Mouse (Mus musculus): ENCODE measurements around the gene Masp1. TPM values are rescaled to one million over a fixed set of nuclear protein-coding genes. Genes with fewer than 3 reads are reported as not detected.

Masp1 gene
- polyA plus RNA-seq, 1 experiment: 0.12 TPM

DNA sequence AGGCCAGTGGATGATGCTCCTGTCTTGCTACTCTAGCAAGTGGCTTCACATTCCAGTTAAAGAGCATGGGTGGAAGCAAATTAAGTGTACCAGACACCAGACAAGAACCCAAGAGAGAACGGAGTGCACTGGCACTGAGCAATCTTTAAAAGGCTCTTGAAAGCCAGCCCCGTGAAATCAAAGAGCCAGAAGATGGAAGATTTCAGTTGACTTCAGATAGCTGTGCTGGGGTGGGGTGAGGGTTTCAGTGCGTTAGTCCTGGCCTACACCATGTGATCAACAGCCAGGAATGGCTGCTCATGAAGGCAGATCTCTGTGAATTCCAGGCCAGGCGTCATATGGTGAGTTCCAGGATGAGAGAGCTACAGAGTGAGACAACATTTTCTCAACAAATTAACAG, 17.3 kb downstream of the Masp1 start:
- TF ChIP-seq POLR2A (IDR thresholded peaks at IDR 0.05; ENCODE audit: low read depth, low read length): no peak
- TF ChIP-seq CTCF (IDR thresholded peaks at IDR 0.05; ENCODE audit: extremely low read depth, insufficient read depth, insufficient read length, insufficient replicate concordance): no peak
- no peaks in the 10 kb centered on the region for H3K27me3 ChIP-seq (ENCODE audit: control insufficient read depth, insufficient read depth, low read length)
- 79% methylated on average over 4 of the region's 4 CpGs for WGBS
- H3K4me3 ChIP-seq (ENCODE audit: extremely low read depth, insufficient read depth, insufficient read length): no peak overlapping the region
- no peaks in the 10 kb centered on the region for H3K36me3 ChIP-seq (ENCODE audit: control insufficient read depth, insufficient read depth, low read length)
- H3K27ac ChIP-seq (ENCODE audit: insufficient read depth, low read length): no peak overlapping the region
- no peak for DNase-seq (ENCODE audit: low read depth in 1 of 2, low spot score in 2 of 2)
- no peaks in the 10 kb centered on the region; the same call in 1 of the 2 replicates for H3K4me1 ChIP-seq (ENCODE audit: control insufficient read depth, insufficient read depth, insufficient read length)

DNA sequence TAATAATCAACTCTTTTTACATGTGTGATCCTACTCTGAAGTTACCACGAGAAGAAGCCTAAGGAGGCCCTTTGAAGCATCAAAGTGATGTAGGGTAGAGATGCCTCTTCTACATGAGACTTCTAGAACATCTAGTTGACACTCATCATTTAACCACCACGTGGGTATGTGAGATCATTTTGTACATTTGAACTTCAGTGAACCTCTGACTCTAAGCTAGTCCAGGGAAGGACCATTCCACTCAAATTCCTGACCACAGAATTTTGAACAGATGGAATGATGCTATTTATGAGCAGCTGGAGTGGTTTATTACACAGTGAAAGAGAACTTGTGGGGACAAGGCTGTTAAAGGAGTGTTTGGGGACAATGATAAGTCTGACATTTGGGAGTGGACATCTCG, 18.1 kb downstream of the Masp1 start:
- WGBS: 74% methylated on average over 3 of the region's 3 CpGs
- H3K36me3 ChIP-seq (ENCODE audit: control insufficient read depth, insufficient read depth, low read length): no peaks in the 10 kb centered on the region
- no peak overlapping the region for H3K4me3 ChIP-seq (ENCODE audit: extremely low read depth, insufficient read depth, insufficient read length)
- H3K27me3 ChIP-seq (ENCODE audit: control insufficient read depth, insufficient read depth, low read length): no peaks in the 10 kb centered on the region
- no peaks in the 10 kb centered on the region; the same call in 1 of the 2 replicates for H3K4me1 ChIP-seq (ENCODE audit: control insufficient read depth, insufficient read depth, insufficient read length)
- TF ChIP-seq CTCF (IDR thresholded peaks at IDR 0.05; ENCODE audit: extremely low read depth, insufficient read depth, insufficient read length, insufficient replicate concordance): no peak
- no peak for TF ChIP-seq POLR2A (IDR thresholded peaks at IDR 0.05; ENCODE audit: low read depth, low read length)
- no peak for DNase-seq (ENCODE audit: low read depth in 1 of 2, low spot score in 2 of 2)
- H3K27ac ChIP-seq (ENCODE audit: insufficient read depth, low read length): no peak overlapping the region

DNA sequence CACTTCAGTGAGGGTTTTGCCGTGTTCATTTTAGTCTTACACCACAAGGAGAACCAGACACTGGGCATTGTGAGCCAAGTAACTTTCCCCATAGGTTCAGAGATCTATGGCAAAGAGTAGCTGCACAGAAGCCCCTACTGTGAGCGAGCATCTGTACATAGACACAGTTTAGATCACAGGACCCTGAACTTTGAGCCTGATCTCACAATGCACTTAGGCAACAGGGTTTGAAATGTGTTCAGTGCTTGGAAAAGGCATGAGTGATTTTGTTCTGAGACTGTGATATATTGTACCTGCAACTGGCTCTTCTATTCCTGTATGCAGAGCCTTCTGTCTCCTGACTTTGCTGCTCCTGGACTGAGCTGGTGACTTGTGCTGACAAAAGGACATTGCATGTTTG, 19.3 kb downstream of the Masp1 start:
- TF ChIP-seq CTCF (IDR thresholded peaks at IDR 0.05; ENCODE audit: extremely low read depth, insufficient read depth, insufficient read length, insufficient replicate concordance) (no peak), POLR2A (IDR thresholded peaks at IDR 0.05; ENCODE audit: low read depth, low read length) (no peak)
- Histone ChIP-seq H3K4me1 (ENCODE audit: control insufficient read depth, insufficient read depth, insufficient read length) (no peaks in the 10 kb centered on the region; the same call in 1 of the 2 replicates), H3K27me3 (ENCODE audit: control insufficient read depth, insufficient read depth, low read length) (no peaks in the 10 kb centered on the region), H3K4me3 (ENCODE audit: extremely low read depth, insufficient read depth, insufficient read length) (no peak overlapping the region), H3K27ac (ENCODE audit: insufficient read depth, low read length) (no peak overlapping the region), H3K36me3 (ENCODE audit: control insufficient read depth, insufficient read depth, low read length) (no peaks in the 10 kb centered on the region)
- 85% methylated on average over 2 of the region's 2 CpGs for WGBS
- no peak for DNase-seq (ENCODE audit: low read depth in 1 of 2, low spot score in 2 of 2)

DNA sequence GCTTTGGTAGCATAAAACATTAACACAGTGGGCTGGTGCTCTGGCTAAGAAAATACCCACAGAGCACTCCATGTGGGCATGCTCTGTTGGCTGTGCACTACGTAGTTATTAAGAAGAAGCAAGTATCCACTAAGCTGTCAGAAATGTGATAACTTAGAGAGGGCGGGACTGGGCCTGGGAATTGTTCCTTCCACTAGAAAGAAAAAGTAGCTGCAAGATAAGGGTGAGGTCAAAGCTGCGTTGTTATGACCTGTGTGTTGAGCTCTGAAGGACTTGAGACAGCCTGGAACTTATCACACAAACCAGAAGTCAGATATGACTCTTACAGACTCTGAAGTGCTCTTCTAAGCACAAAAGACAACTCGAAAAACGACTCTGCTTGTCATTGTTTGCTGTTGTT, 20.1 kb downstream of the Masp1 start:
- no peak overlapping the region for H3K27ac ChIP-seq (ENCODE audit: insufficient read depth, low read length)

DNA sequence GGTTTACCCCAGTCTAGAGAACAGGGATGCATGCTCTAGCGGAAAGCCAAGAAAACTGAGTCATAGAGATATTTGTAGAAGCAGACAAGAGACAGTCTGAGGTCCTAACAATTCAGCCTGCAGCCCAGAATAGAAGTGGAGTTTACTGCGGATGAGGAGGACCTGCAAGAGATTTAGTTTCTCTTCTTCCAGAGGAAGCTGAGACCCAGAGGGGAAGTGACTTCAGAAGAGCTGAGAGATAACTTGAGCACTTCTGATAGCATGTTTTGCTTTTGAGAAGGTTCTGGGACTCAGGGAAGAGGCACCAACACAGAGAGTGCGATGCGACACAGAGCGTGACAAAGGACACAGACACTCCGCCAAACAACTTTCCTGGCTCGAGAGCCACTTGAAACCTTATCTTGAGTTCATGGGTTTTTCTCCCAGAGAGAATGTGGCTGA, 21.9 kb downstream of the Masp1 start:
- Histone ChIP-seq H3K36me3 (ENCODE audit: control insufficient read depth, insufficient read depth, low read length) (no peaks in the 10 kb centered on the region), H3K27me3 (ENCODE audit: control insufficient read depth, insufficient read depth, low read length) (no peaks in the 10 kb centered on the region), H3K4me1 (ENCODE audit: control insufficient read depth, insufficient read depth, insufficient read length) (no peaks in the 10 kb centered on the region), H3K27ac (ENCODE audit: insufficient read depth, low read length) (no peak overlapping the region), H3K4me3 (ENCODE audit: extremely low read depth, insufficient read depth, insufficient read length) (no peak overlapping the region)
- DNase-seq (ENCODE audit: low read depth in 1 of 2, low spot score in 2 of 2): no peak
- 60% methylated on average over 7 of the region's 7 CpGs for WGBS
- TF ChIP-seq CTCF (IDR thresholded peaks at IDR 0.05; ENCODE audit: extremely low read depth, insufficient read depth, insufficient read length, insufficient replicate concordance): no peak
- TF ChIP-seq POLR2A (IDR thresholded peaks at IDR 0.05; ENCODE audit: low read depth, low read length): no peak

More for the DNA sequence above, 20.1 kb downstream of the Masp1 start:
- TF ChIP-seq POLR2A (IDR thresholded peaks at IDR 0.05; ENCODE audit: low read depth, low read length) (no peak), CTCF (IDR thresholded peaks at IDR 0.05; ENCODE audit: extremely low read depth, insufficient read depth, insufficient read length, insufficient replicate concordance) (no peak)
- no peaks in the 10 kb centered on the region for H3K36me3 ChIP-seq (ENCODE audit: control insufficient read depth, insufficient read depth, low read length)
- H3K4me3 ChIP-seq (ENCODE audit: extremely low read depth, insufficient read depth, insufficient read length): no peak overlapping the region
- WGBS: 74% methylated on average over 5 of the region's 5 CpGs
- H3K27me3 ChIP-seq (ENCODE audit: control insufficient read depth, insufficient read depth, low read length): no peaks in the 10 kb centered on the region
- no peaks in the 10 kb centered on the region for H3K4me1 ChIP-seq (ENCODE audit: control insufficient read depth, insufficient read depth, insufficient read length)
- no peak for DNase-seq (ENCODE audit: low read depth in 1 of 2, low spot score in 2 of 2)

DNA sequence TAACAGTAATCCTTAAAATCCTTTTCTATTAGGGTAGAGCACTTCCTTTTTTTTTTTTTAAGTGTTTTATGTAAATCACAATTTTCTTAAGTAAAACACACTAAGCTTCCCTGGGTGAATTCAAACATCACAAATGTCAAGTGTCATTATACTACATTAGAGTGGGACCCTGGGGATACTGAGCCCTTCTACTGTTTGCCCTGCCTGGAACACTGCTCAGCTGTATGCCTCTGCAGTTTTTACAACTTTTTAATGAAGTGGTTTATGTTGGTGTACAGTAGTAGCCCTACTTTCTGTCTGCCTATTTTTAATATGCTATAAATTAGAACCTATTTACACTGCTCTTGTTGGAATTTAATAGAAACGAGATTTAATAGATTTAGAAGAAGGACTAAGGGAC, 22.7 kb downstream of the Masp1 start:
- no peak for DNase-seq (ENCODE audit: low read depth in 1 of 2, low spot score in 2 of 2)
- Histone ChIP-seq H3K4me1 (ENCODE audit: control insufficient read depth, insufficient read depth, insufficient read length) (no peaks in the 10 kb centered on the region), H3K4me3 (ENCODE audit: extremely low read depth, insufficient read depth, insufficient read length) (no peak overlapping the region), H3K27ac (ENCODE audit: insufficient read depth, low read length) (no peak overlapping the region), H3K27me3 (ENCODE audit: control insufficient read depth, insufficient read depth, low read length) (no peaks in the 10 kb centered on the region), H3K36me3 (ENCODE audit: control insufficient read depth, insufficient read depth, low read length) (no peaks in the 10 kb centered on the region)
- WGBS: 64% methylated on average over 1 of the region's 1 CpGs
- TF ChIP-seq CTCF (IDR thresholded peaks at IDR 0.05; ENCODE audit: extremely low read depth, insufficient read depth, insufficient read length, insufficient replicate concordance): no peak
- no peak for TF ChIP-seq POLR2A (IDR thresholded peaks at IDR 0.05; ENCODE audit: low read depth, low read length)

DNA sequence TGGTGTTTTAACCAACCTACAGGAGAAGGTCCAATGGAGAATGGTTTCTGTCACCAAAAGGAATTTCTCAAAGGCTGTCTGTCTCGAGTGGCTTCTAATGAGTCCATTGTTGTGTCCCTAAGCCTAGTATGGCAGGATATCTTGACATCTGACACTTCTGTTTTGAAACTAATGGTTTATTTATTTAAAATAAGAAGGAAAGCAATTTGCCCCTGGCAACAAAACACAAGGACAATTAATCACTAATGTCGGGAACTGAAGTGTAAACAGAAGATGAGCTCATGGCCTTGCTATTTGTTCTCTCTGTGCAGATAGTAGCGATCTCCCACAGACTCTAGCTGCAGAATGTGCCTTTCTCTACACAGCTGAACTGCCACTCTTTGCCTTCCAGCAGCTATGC, 23.2 kb downstream of the Masp1 start:
- TF ChIP-seq POLR2A (IDR thresholded peaks at IDR 0.05; ENCODE audit: low read depth, low read length) (no peak), CTCF (IDR thresholded peaks at IDR 0.05; ENCODE audit: extremely low read depth, insufficient read depth, insufficient read length, insufficient replicate concordance) (no peak)
- Histone ChIP-seq H3K4me3 (ENCODE audit: extremely low read depth, insufficient read depth, insufficient read length) (no peak overlapping the region), H3K27me3 (ENCODE audit: control insufficient read depth, insufficient read depth, low read length) (no peaks in the 10 kb centered on the region), H3K4me1 (ENCODE audit: control insufficient read depth, insufficient read depth, insufficient read length) (no peaks in the 10 kb centered on the region), H3K36me3 (ENCODE audit: control insufficient read depth, insufficient read depth, low read length) (no peaks in the 10 kb centered on the region), H3K27ac (ENCODE audit: insufficient read depth, low read length) (no peak overlapping the region)
- DNase-seq (ENCODE audit: low read depth in 1 of 2, low spot score in 2 of 2): no peak
- 63% methylated on average over 3 of the region's 3 CpGs for WGBS

Measured in spleen, adult 2 months (tissue).